Mouse (Mus musculus): Measurements from ENCODE around the gene Ablim2. TPM values are rescaled to one million over a fixed set of nuclear protein-coding genes. Genes with fewer than 3 reads are reported as not detected.

Gene Ablim2
- total RNA-seq, 1 experiment from 2014 or later: 3.7 TPM

GRCm38 (mm10) chr5:35758081-35759053 is 687 bp downstream of the Ablim2 start:
- ATAC-seq (replicated peaks in 1 of 2; ENCODE audit: insufficient read depth in 1 of 2, low FRiP score in 2 of 2, low TSS enrichment in 1 of 2, low read depth in 1 of 2, poor library complexity in 2 of 2, severe bottlenecking in 2 of 2): 0 out of 4 replicates have a peak, but pooled peaks of 1 of the 2 experiments have one; percentile 10

GRCm38 (mm10) chr5:35761323-35761722 is 3.6 kb downstream of the Ablim2 start:
- ATAC-seq (replicated peaks in 1 of 2; ENCODE audit: insufficient read depth in 1 of 2, low FRiP score in 2 of 2, low TSS enrichment in 1 of 2, low read depth in 1 of 2, poor library complexity in 2 of 2, severe bottlenecking in 2 of 2): no peak

DNA sequence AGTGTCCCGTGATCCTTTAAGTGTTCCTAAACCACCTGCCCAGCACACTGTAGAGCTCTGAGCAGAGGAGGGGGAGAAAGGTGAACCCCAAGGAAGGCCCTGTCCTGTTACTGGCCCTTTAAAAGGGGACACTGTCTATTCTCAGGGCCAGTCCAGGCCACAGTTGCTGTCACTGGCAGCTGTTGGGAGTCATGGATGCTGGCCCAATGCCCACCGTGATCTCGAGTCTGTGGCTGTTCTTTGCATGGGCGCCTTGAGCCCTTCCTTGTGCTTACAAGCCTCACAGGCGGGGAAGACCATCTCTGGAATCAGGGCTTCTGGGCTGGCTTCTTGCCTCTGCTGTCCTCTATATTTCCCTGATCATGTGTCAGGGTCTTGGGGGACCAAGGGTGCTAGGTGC is 4.7 kb downstream of the Ablim2 start:
- ATAC-seq (replicated peaks in 1 of 2; ENCODE audit: insufficient read depth in 1 of 2, low FRiP score in 2 of 2, low TSS enrichment in 1 of 2, low read depth in 1 of 2, poor library complexity in 2 of 2, severe bottlenecking in 2 of 2): no peak

DNA sequence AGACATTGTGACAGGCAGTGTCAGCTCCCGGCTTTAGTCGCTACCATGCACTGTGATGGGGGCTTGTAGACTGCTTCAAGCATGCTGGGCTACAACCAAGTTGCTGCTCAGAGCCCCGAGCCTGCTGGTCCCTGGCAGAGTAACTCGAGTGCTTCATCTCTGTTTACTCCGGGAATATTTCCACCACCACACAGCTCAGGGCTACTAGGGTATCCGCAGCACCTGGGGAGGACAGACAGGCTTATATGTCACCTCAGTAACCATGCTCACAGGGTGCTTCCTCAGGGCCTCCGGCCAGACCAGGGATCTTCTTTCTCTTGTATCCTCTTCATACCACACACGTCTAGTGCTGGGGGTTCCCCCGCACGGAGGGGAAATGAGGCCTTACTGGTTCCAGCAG is 5.2 kb downstream of the Ablim2 start:
- ATAC-seq (replicated peaks in 1 of 2; ENCODE audit: insufficient read depth in 1 of 2, low FRiP score in 2 of 2, low TSS enrichment in 1 of 2, low read depth in 1 of 2, poor library complexity in 2 of 2, severe bottlenecking in 2 of 2): no peak

- ATAC-seq (replicated peaks in 1 of 2; ENCODE audit: insufficient read depth in 1 of 2, low FRiP score in 2 of 2, low TSS enrichment in 1 of 2, low read depth in 1 of 2, poor library complexity in 2 of 2, severe bottlenecking in 2 of 2): no peak
Observed at GRCm38 (mm10) chr5:35765909-35766308, 8.2 kb downstream of the Ablim2 start.

GRCm38 (mm10) chr5:35768525-35768924 is 10.8 kb downstream of the Ablim2 start:
- no peak for ATAC-seq (replicated peaks in 1 of 2; ENCODE audit: insufficient read depth in 1 of 2, low FRiP score in 2 of 2, low TSS enrichment in 1 of 2, low read depth in 1 of 2, poor library complexity in 2 of 2, severe bottlenecking in 2 of 2)

DNA sequence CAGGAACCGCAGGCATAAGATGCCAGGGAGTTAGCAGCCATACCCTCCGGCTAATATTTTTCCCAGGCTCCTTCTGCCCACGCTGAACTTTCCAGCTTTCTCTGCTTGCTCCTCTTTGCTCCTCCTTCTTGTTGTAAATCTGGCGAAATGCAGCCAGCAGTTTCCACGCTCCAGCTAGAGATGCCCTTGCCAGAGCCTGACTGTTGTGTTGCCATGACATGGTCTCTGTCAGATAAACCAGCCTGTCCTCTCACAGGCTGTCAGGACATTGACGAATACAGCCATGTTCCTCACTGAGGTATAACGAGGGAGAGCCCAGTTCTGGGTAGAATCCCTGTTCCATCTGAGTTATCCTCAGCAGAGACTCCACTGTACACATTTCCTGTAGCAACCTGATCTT is 11.3 kb downstream of the Ablim2 start:
- ATAC-seq (replicated peaks in 1 of 2; ENCODE audit: insufficient read depth in 1 of 2, low FRiP score in 2 of 2, low TSS enrichment in 1 of 2, low read depth in 1 of 2, poor library complexity in 2 of 2, severe bottlenecking in 2 of 2): no peak

DNA sequence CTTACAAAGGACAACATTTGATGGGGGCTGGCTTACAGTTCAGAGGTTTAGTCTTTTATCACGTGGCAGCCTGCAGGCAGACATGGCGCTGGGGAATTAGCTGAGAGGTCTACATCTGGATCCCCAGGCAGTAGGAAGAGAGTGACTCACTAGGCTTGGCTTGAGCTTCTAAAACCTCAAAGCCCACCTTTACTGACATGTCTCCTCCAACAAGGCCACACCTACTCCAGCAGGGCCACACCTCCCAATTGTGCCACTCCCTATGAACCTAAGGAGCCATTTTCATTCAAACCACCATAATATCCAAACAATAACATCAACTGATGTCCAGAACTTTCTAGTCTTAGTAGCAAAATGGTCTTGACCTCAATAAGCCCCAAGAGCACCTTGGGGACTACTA is 12.6 kb downstream of the Ablim2 start:
- no peak for ATAC-seq (replicated peaks in 1 of 2; ENCODE audit: insufficient read depth in 1 of 2, low FRiP score in 2 of 2, low TSS enrichment in 1 of 2, low read depth in 1 of 2, poor library complexity in 2 of 2, severe bottlenecking in 2 of 2)

DNA sequence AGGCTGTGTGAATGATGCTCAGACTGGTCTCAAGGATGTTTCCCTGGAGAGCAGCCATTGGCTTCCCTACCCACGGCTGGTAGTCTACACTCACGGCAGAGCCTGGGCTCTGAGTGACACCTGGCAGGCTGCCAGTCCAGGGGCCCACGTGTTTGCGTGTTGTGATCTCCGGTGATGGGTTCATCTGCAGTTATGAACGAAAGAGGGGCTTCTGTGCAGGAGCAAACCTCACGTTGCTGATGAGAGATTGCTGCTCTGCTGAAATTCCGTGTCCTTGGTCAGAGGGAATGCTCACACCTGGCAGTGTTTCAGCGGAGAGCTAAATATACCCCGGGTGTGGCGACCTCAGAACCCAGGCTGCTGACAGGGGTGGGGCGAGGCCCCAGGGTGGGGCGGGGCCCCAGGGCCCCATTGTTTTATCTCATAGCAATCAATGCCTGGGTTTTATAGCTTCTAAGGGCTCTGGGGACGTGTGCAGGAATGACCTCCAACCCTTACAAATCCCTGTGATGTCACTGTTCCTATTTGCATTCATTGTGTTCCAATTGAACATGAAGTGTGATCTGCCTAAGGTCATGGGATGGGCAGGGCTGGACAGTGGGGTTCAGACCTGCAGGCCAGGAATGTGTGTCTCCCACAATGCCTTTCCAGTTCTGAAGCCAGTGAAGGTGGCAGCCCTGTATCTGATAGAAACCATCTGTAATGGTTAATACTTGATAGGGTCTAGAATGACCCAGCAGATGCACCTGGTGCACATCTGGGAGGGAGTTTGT is 13.4 kb downstream of the Ablim2 start:
- no peak for ATAC-seq (replicated peaks in 1 of 2; ENCODE audit: insufficient read depth in 1 of 2, low FRiP score in 2 of 2, low TSS enrichment in 1 of 2, low read depth in 1 of 2, poor library complexity in 2 of 2, severe bottlenecking in 2 of 2)

GRCm38 (mm10) chr5:35773274-35774136 is 15.8 kb downstream of the Ablim2 start:
- ATAC-seq (replicated peaks in 1 of 2; ENCODE audit: insufficient read depth in 1 of 2, low FRiP score in 2 of 2, low TSS enrichment in 1 of 2, low read depth in 1 of 2, poor library complexity in 2 of 2, severe bottlenecking in 2 of 2): 0 out of 4 replicates have a peak, but pooled peaks of 1 of the 2 experiments have one; percentile 25

DNA sequence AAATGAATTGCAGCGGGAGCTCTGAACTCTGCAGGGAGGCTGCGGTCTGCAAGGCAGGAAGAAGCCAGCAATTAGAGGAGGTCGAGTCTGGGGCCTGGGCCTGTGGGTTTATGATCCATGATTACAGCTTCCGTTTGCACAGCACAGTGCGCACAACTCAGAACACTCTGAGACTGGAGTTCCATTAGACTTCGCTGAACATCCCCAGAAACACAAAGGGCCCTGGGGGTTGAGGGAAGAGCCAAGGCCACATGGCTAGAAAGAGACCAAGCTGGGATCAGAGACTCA is 16.4 kb downstream of the Ablim2 start:
- peak; percentile 50 to 60; a peak in 3 of 4 replicates for ATAC-seq (replicated peaks in 1 of 2; ENCODE audit: insufficient read depth in 1 of 2, low FRiP score in 2 of 2, low TSS enrichment in 1 of 2, low read depth in 1 of 2, poor library complexity in 2 of 2, severe bottlenecking in 2 of 2)

DNA sequence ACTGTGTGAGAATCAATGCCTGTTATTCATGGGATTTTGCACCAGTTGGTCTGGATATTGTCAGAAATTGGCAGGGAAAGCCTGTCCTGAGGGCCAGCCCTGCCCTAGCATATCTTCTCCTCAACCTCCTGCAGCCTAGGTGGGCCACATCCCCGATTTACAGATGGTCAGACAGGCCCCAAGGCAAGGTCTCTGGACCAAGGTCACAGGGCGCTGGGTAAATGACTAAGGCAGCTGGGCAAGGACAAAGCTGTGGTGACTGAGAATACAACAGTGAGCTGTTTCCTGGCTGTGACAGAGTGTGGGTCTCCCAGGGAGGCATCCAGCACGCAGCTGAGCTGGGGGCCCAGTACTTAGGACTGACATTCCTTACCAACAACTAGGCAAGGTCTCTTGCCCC is 23.4 kb downstream of the Ablim2 start:
- ATAC-seq (replicated peaks in 1 of 2; ENCODE audit: insufficient read depth in 1 of 2, low FRiP score in 2 of 2, low TSS enrichment in 1 of 2, low read depth in 1 of 2, poor library complexity in 2 of 2, severe bottlenecking in 2 of 2): no peak

DNA sequence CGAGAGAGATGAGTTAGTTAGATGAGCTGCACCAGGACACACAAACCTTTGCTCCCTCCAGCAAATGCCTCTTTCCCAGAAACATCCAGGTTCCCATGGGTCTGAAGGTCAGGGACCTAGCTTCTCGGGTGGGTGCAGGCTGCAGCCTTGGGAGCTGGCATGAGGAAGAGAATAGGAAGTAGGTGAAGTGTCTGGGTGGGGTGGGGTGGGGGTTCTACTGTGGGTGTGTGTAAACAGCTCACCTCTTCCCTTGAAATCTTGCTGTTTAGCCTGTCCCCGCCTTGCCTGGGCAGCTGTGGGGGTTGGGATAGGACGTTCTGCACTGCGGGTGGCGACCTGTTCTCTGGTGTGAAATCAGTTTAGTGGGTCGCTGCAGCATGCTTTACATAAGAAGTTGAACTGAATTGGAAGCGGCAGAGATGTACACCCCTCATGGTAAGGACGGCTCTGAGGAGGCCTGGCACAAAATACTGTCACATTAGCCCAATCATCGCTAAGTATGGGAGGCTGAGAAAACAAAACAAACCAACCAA is 25.0 kb downstream of the Ablim2 start:
- no peak for ATAC-seq (replicated peaks in 1 of 2; ENCODE audit: insufficient read depth in 1 of 2, low FRiP score in 2 of 2, low TSS enrichment in 1 of 2, low read depth in 1 of 2, poor library complexity in 2 of 2, severe bottlenecking in 2 of 2)

GRCm38 (mm10) chr5:35785853-35786252 is 28.2 kb downstream of the Ablim2 start:
- ATAC-seq (replicated peaks in 1 of 2; ENCODE audit: insufficient read depth in 1 of 2, low FRiP score in 2 of 2, low TSS enrichment in 1 of 2, low read depth in 1 of 2, poor library complexity in 2 of 2, severe bottlenecking in 2 of 2): no peak

GRCm38 (mm10) chr5:35787847-35788246 is 30.2 kb downstream of the Ablim2 start:
- ATAC-seq (replicated peaks in 1 of 2; ENCODE audit: insufficient read depth in 1 of 2, low FRiP score in 2 of 2, low TSS enrichment in 1 of 2, low read depth in 1 of 2, poor library complexity in 2 of 2, severe bottlenecking in 2 of 2): no peak

- ATAC-seq (replicated peaks in 1 of 2; ENCODE audit: insufficient read depth in 1 of 2, low FRiP score in 2 of 2, low TSS enrichment in 1 of 2, low read depth in 1 of 2, poor library complexity in 2 of 2, severe bottlenecking in 2 of 2): no peak
Observed at GRCm38 (mm10) chr5:35788719-35789118, 31.0 kb downstream of the Ablim2 start.

- peak; percentile 33 to 51; a peak in 2 of 4 replicates for ATAC-seq (replicated peaks in 1 of 2; ENCODE audit: insufficient read depth in 1 of 2, low FRiP score in 2 of 2, low TSS enrichment in 1 of 2, low read depth in 1 of 2, poor library complexity in 2 of 2, severe bottlenecking in 2 of 2)
Observed at GRCm38 (mm10) chr5:35789697-35790096, 32.0 kb downstream of the Ablim2 start.

All from hematopoietic stem cell, adult 5-6 weeks (primary cell).